Comparison of ENCODE assay signal across 8 mouse cellular contexts in genomic region chr17:45169257-45169994, GRCm38 (mm10).
DNase-seq lines count a peak whose midpoint lies in the region; ATAC-seq lines count a peak whose summit lies in the region.
"Had no signal": no experiment of that assay in that cellular context is flagged by ENCODE, and none has a peak within 500 bp of the region (broad histone marks: within the 10 kb centered on the region; RNA-seq: fewer than 3 reads in every experiment).

No protein-coding gene starts in this region.

- H3K9me3 ChIP-seq in embryonic facial prominence, embryonic 12.5 days: no peaks in the 10 kb centered on the region

- H3K36me3 ChIP-seq in embryonic facial prominence, embryonic 12.5 days: no peaks in the 10 kb centered on the region

- H3K4me2 ChIP-seq in embryonic facial prominence, embryonic 12.5 days (replicated peaks): no peak overlapping the region

- H3K9ac ChIP-seq in embryonic facial prominence, embryonic 12.5 days: no peak overlapping the region

- 50% methylated on average over 10 of the region's 10 CpGs for WGBS in embryonic facial prominence, embryonic 12.5 days

- H3K4me3 ChIP-seq in embryonic facial prominence, embryonic 12.5 days: no peak overlapping the region

- H3K27me3 ChIP-seq in embryonic facial prominence, embryonic 12.5 days: 0 out of 2 replicates have a peak, but pooled peaks cover 2% of the 10 kb centered on the region

- peaks cover 14% of the 10 kb centered on the region; the same call in 1 of the 2 replicates for H3K4me1 ChIP-seq in embryonic facial prominence, embryonic 12.5 days

- 0 out of 2 replicates have a peak, but pooled peaks have one; percentile 35 for ATAC-seq in embryonic facial prominence, embryonic 12.5 days (ENCODE audit: insufficient number of reproducible peaks, insufficient read depth, low FRiP score, low TSS enrichment)
- peak; percentile 95 for ATAC-seq in frontal cortex, adult (ENCODE audit: low TSS enrichment)

- DNase-seq in left cerebral cortex, adult 11 months (ENCODE audit: low spot score): peak; percentile 22
- DNase-seq in retina, embryonic 14.5 days (ENCODE audit: low spot score): peak; percentile 49
- DNase-seq in kidney, postnatal 36 days: no peak
- no peak for DNase-seq in cerebellum, postnatal 36 days
- DNase-seq in c-Kit-positive CD71-positive TER-119-positive erythroid progenitor cells, embryonic 14.5 days (ENCODE audit: low spot score): no peak
- DNase-seq: cerebellum, postnatal 14 days had no signal

- no peak overlapping the region for H3K27ac ChIP-seq in embryonic facial prominence, embryonic 12.5 days

Comparison
In these comparisons a context has a peak if more than half of its experiments do, and no peak if none do; other contexts are left out.
1. DNase-seq: peak in left cerebral cortex, adult 11 months (single experiment) and retina, embryonic 14.5 days (single experiment); none in kidney, postnatal 36 days (0 of 2), cerebellum, postnatal 36 days (0 of 2) and c-Kit-positive CD71-positive TER-119-positive erythroid progenitor cells, embryonic 14.5 days (single experiment).